Mouse (Mus musculus) v-Abl transformed pro-B cells (cell line): ENCODE data around the gene Poc1b.

Experiments
- in situ Hi-C, 2 experiments: fragments of 400-800 bp; cut with MboI; formaldehyde crosslinking; loops; one replicate each; pipeline ENCODE4 v1.15.1; 2025; ENCODE audit not compliant: unreplicated experiment in 2 of 2

Gene Poc1b

GRCm38 (mm10) chr10:99179122-99179521 is 72.3 kb downstream of the Poc1b start:
- in situ Hi-C loops, result no loop called here

DNA sequence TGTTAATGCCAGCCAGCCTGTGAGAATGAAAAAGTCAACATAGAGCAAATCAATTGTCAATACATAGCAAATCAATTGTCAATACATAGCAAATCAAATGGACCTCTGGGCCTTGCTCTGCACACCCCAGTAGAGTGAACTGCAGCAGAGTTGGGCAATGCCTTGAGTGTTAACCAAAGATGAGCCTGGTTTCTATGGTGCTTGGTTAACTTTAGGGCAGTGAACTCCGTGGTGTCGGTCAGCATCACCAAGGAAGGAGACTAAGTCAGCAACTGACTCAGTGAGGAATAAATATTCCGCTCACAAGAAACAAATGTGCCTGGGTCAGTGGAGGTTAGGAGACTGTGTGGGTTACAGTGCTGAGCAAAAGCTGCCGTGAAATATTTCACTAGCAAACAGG is 72.7 kb downstream of the Poc1b start:
- in situ Hi-C loops, result no loop called here

GRCm38 (mm10) chr10:99181497-99181896 is 74.7 kb downstream of the Poc1b start:
- in situ Hi-C loops, result loop anchor here in 1 of 2 experiments (5.0 kb wide), 1 partner anchor 281 kb away; no protein-coding TSS in a partner anchor

GRCm38 (mm10) chr10:99182107-99182506 is 75.3 kb downstream of the Poc1b start:
- in situ Hi-C loops, result loop anchor here in 1 of 2 experiments (5.0 kb wide), 1 partner anchor 280 kb away; no protein-coding TSS in a partner anchor

DNA sequence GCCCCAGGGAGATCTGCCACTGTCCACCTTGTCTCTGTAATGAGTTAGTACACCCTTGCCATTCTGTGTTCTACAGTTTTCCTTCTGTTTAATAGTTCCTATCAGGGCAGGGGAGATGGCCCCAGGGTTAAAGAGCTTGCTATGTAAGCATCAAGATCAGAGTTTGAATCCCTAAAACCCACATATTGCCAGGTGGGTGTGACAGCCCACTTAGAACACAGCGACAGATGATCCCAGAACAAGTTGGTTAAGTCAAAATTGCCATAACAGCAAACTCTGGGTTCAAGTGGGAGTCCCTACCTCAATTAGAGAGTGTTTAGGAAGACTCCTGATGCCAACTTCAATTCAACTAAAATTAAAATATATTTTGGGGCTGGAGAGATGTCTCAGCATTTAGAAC is 81.3 kb downstream of the Poc1b start:
- in situ Hi-C loops, result no loop called here

GRCm38 (mm10) chr10:99188656-99189603 is 82.1 kb downstream of the Poc1b start:
- in situ Hi-C loops, result no loop called here

DNA sequence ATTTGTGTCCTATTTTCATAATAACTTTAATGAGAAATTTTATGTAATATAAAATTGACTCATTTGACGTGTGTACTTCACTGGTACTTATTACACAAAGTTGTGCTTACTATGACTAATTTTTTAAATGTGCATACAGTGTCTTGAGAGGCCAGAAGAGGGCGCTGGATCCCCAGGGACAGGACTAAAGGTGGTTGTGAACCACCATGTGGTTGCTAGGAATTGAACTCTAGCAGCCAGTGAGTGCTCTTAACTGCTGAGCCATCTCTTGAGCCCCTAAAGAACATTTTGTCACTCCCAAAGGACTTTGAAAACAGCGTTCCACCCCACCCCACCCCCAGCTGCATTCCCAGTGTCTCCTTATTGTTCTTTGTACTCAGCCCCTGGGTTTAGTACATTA is 84.0 kb downstream of the Poc1b start:
- in situ Hi-C loops, result loop anchor here in 1 of 2 experiments (5.0 to 10.0 kb wide), 2 partner anchors 272 to 384 kb away; no protein-coding TSS in a partner anchor

GRCm38 (mm10) chr10:99194451-99195055 is 87.7 kb downstream of the Poc1b start:
- in situ Hi-C loops, result loop anchor here (5.0 to 10.0 kb wide), 3 partner anchors 68 to 380 kb away; partner anchors contain the start of gene Dusp6 (in 2 of the 2)

- in situ Hi-C loops, result loop anchor here (5.0 to 10.0 kb wide), 2 partner anchors 66 to 378 kb away; partner anchors contain the start of gene Dusp6 (in 2 of the 2)
Observed at GRCm38 (mm10) chr10:99196556-99196955, 89.7 kb downstream of the Poc1b start.

DNA sequence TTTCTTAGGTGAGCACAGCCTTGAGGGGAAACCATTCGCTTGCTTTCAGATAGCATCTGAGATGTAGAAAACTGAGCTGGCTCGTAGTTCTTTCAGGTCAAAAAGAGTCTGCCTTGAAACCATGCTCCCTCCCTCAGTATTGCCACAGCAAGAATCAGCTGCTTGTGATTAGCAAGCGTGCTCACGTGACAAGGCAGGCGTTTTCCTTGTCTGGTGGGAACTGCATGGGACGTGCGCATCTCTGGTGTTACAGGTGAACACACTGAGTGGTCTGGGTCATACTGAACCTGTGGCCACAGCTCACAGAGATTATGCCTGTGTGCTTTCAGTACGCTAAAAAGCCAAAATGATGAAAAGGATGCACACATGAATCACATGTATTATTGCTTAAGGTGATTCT is 90.3 kb downstream of the Poc1b start:
- in situ Hi-C loops, result loop anchor here (5.0 to 10.0 kb wide), 2 partner anchors 65 to 378 kb away; partner anchors contain the start of gene Dusp6 (in 2 of the 2)

- in situ Hi-C loops, result loop anchor here (5.0 to 10.0 kb wide), 2 partner anchors 65 to 377 kb away; partner anchors contain the start of gene Dusp6 (in 2 of the 2)
Observed at GRCm38 (mm10) chr10:99197607-99198305, 90.9 kb downstream of the Poc1b start.

DNA sequence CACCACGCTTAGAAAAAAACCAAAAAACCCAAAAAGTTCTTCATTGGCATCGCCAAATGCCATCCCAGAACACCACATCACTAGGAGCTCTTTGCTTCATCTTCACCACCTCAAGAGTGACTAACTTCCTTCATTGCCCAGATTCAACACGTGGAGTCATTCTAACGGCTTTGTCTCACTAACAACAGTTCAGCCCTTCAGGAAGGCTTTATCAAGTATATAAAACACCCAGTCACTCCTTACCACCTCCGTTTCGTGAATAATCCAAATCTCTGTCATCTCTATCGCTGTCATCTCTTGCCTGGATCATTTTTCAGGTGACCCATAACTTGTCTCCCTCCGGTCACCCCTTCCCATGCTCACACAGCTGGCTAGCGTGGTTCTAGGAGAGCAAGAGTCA is 92.1 kb downstream of the Poc1b start:
- in situ Hi-C loops, result loop anchor here (5.0 to 10.0 kb wide), 2 partner anchors 63 to 376 kb away; partner anchors contain the start of gene Dusp6 (in 2 of the 2)

- in situ Hi-C loops, result no loop called here
Observed at GRCm38 (mm10) chr10:99200944-99201343, 94.1 kb downstream of the Poc1b start.

GRCm38 (mm10) chr10:99201786-99202185 is 95.0 kb downstream of the Poc1b start:
- in situ Hi-C loops, result no loop called here

DNA sequence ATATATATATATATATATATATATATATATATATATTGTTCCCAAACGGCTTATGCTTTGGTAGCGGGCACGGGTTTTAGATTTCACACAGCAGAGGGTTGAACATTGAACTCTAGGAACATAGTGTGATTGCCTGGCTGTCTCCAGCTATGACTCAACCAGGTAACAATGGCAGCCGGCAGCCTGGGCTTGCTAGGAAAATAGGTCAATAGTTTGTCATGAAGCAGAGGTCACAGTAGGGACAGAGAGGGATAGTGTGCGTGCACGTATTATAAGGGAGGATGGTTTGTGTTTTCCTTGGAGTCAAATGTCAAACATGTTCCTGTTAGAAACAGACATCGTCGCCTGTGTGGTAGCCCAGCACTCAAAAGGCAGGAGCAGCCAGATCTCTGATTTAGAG is 95.5 kb downstream of the Poc1b start:
- in situ Hi-C loops, result no loop called here

GRCm38 (mm10) chr10:99203163-99203562 is 96.3 kb downstream of the Poc1b start:
- in situ Hi-C loops, result no loop called here

DNA sequence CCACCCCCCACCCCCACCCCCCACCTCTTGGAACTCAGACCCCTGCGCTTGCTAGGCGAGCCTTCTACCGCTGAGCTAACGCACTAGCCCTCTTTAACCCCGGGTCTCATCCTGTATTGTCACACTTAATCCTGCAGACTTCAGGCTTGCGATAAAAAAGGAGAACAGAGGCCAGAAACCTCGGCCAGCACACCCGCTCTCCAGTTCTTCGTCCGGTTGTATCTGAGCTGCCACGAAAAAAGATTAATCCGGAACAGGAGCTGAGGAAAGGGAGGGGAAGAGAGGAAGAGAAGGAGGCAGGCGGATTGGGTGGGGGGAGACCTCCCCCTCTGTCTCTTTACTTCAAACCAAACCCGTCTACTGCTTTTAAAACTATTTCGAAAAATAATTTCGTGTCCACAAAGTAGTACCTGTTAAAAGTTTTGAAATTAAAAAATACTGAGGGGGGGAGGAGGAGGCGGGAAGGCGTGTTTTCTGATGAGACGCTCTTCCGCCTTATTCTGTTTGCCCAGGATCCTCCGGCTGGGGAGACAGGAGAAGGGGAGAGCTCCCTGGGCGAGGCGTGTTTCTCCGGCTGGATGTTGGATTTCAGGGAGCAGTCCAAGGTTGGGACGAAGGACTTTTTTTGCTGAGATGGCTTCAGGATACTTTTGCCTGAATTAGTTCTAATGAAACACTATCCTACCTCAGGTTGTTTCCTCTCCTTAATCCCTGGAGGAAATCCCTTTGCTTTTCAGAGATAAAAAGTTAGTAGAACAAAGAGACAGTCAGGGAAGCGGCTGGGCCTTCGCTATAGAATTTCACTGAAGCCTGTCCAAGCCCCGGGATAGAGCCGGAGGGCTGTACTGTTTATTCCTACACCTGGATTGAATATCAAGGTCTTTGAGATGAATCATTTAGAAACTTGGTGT is 97.0 kb downstream of the Poc1b start:
- in situ Hi-C loops, result no loop called here

DNA sequence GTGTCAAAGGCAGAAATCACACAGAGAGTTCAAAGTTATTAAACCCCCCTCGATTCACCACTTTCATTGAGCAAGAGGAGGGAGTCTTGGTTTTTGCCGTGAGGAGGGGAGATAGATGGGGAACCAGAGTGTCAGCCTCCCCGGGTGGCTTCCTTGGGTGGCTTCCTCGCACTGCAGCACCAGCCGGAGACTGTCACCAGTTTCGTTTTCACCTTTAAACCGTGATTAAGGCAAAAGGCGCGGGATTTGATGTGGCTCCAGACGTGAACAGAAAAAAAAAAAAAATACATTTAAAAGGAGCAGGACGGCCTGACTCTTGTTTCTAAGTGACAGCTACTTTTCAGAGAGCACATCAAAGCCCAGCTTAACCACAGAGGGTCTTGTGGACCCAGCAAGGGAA is 97.7 kb downstream of the Poc1b start:
- in situ Hi-C loops, result no loop called here

- in situ Hi-C loops, result no loop called here
Observed at GRCm38 (mm10) chr10:99207121-99207520, 100.3 kb downstream of the Poc1b start.
